Mouse (Mus musculus) midbrain, postnatal 0 days (tissue): ENCODE data around the gene Lsm2. TPM values are rescaled to one million over a fixed set of nuclear protein-coding genes. Genes with fewer than 3 reads are reported as not detected.
A peak's percentile ranks its signal among the peaks of the same experiment; 100 is the strongest.

Experiments
- ATAC-seq: fragments of 200-750 bp; cut with Nextera tagmentation; 2 replicates; pipeline ENCODE4 v1.8.0; 2017; ENCODE audit warnings: moderate number of reproducible peaks, mild to moderate bottlenecking, moderate TSS enrichment, moderate library complexity; ENCODE audit not compliant: low FRiP score
- DNase-seq: peaks from one replicate; pipeline ENCODE4 v3.0.0-alpha.2; 2015; ENCODE audit warnings: low spot score
- H3K27ac ChIP-seq: fragments of 300-500 bp; sonication (generic); 2 replicates; pipeline ENCODE4 v1.5.1; 2014; ENCODE audit warnings: low read depth, mild to moderate bottlenecking, low read length, mixed read lengths
- H3K27me3 ChIP-seq: fragments of 300-500 bp; sonication (generic); 2 replicates; pipeline ENCODE4 v1.6.1; 2014; ENCODE audit warnings: low read length, control low read depth, mixed read lengths; ENCODE audit not compliant: insufficient read depth
- H3K36me3 ChIP-seq: fragments of 300-500 bp; sonication (generic); 2 replicates; pipeline ENCODE4 v1.6.1; 2014; ENCODE audit warnings: low read length, control low read depth, mixed read lengths; ENCODE audit not compliant: insufficient read depth
- H3K4me1 ChIP-seq: fragments of 300-500 bp; sonication (generic); 2 replicates; pipeline ENCODE4 v1.6.1; 2014; ENCODE audit warnings: mild to moderate bottlenecking, control low read depth, antibody characterized with exemption, low read length, mixed read lengths; ENCODE audit not compliant: insufficient read depth
- H3K4me2 ChIP-seq: fragments of 300-500 bp; sonication (generic); 2 replicates; pipeline ENCODE4 v1.6.1; 2014; ENCODE audit warnings: low read depth, mild to moderate bottlenecking, low read length, mixed read lengths; ENCODE audit not compliant: poor library complexity, severe bottlenecking
- H3K4me3 ChIP-seq: fragments of 300-500 bp; sonication (generic); 2 replicates; pipeline ENCODE4 v1.5.1; 2014; ENCODE audit warnings: low read depth, mild to moderate bottlenecking, low read length, moderate library complexity
- H3K9ac ChIP-seq: fragments of 300-500 bp; sonication (generic); replicated peaks from 2 replicates; pipeline ENCODE4 v1.6.1; 2014; ENCODE audit warnings: mild to moderate bottlenecking, low read length, moderate library complexity, mixed read lengths; ENCODE audit not compliant: poor library complexity, severe bottlenecking
- H3K9me3 ChIP-seq: fragments of 300-500 bp; sonication (generic); 2 replicates; pipeline ENCODE4 v1.6.1; 2016; ENCODE audit warnings: low read length, control low read depth
- CTCF ChIP-seq: IDR thresholded peaks from 2 replicates; pipeline ENCODE4 v1.5.1; 2016; ENCODE audit warnings: antibody characterized with exemption, mild to moderate bottlenecking
- WGBS: fragments of 180-500 bp; shearing (Covaris S2); extraction: QIAGEN DNeasy Blood & Tissue Kit; methylation state at CpG from one replicate; pipeline ENCODE4 v1.1.7; 2014; 5-methylcytosine and 5-hydroxymethylcytosine counted together
- polyA plus RNA-seq: library from polyadenylated mRNA; unstranded; fragments of >200 nt; fragmentation: Nextera tagmentation; extraction: Ambion mirVana; gene quantifications from 2 replicates; pipeline ENCODE4 v1.2.1, GENCODE M21; 2015
- total RNA-seq: library from RNA; depleted of rRNA; stranded (reverse); fragments of >200 nt; gene quantifications from 2 replicates; pipeline ENCODE4 v1.2.3, GENCODE M21; 2014; rRNA removed

Lsm2 gene
- total RNA-seq (17.6 and 35.3 TPM in 2 replicates), polyA plus RNA-seq (93.0 and 94.9 TPM in 2 replicates)

GRCm38 (mm10) chr17:34981690-34982180 is at the start of gene Lsm2:
TSS of gene Lsm2 (plus strand) at chr17:34981862.
- Histone ChIP-seq H3K27ac (peak within 1 kb of the TSS; percentile 94), H3K4me2 (peak within 1 kb of the TSS; percentile 99), H3K4me3 (peak within 1 kb of the TSS; percentile 81), H3K9ac (peak within 1 kb of the TSS; percentile 84), H3K27me3 (no peaks in the 10 kb centered on the region), H3K4me1 (no peaks in the 10 kb centered on the region; the same call in 1 of the 2 replicates), H3K9me3 (no peaks in the 10 kb centered on the region), H3K36me3 (peaks cover 7% of the 10 kb centered on the region)
- WGBS, result under 1% methylated on average over 56 of the region's 58 CpGs
- ATAC-seq (peak; percentile 95), DNase-seq (peak; percentile 95)
- peak; percentile 14 for TF ChIP-seq CTCF

GRCm38 (mm10) chr17:34932287-34932686 is 49.4 kb upstream of the Lsm2 start:
- TF ChIP-seq CTCF, result no peak
- Histone ChIP-seq H3K27ac (no peak overlapping the region), H3K4me1 (0 out of 2 replicates have a peak, but pooled peaks cover 3% of the 10 kb centered on the region), H3K4me2 (peak overlapping the region; percentile 94), H3K36me3 (peaks cover 16% of the 10 kb centered on the region), H3K27me3 (no peaks in the 10 kb centered on the region), H3K9me3 (no peaks in the 10 kb centered on the region), H3K4me3 (peak overlapping the region; percentile 66), H3K9ac (peak overlapping the region; percentile 81)
- WGBS, result 89% methylated on average over 8 of the region's 8 CpGs
- DNase-seq (no peak), ATAC-seq (no peak)

DNA sequence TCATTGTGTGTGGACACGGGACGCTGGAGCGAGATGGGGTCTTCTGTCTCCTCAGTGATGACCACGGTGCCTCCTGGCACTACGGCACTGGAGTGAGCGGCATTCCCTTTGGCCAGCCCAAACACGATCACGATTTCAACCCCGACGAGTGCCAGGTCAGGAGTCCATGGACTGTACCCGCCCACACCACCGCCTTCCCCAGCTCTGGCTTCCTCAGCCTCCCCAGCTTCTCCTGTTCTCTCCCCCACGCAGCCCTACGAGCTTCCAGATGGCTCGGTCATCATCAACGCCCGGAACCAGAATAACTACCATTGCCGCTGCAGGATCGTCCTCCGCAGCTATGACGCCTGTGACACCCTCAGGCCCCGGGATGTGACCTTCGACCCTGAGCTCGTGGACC is 47.6 kb upstream of the Lsm2 start:
- Histone ChIP-seq H3K9ac (no peak overlapping the region), H3K4me1 (0 out of 2 replicates have a peak, but pooled peaks cover 3% of the 10 kb centered on the region), H3K4me2 (no peak overlapping the region), H3K27me3 (no peaks in the 10 kb centered on the region), H3K9me3 (no peaks in the 10 kb centered on the region), H3K36me3 (peaks cover 20% of the 10 kb centered on the region), H3K27ac (no peak overlapping the region), H3K4me3 (no peak overlapping the region)
- WGBS, result 68% methylated on average over 24 of the region's 24 CpGs
- no peak for TF ChIP-seq CTCF
- DNase-seq, result no peak
- ATAC-seq, result no peak

- Histone ChIP-seq H3K4me3 (no peak overlapping the region), H3K4me1 (0 out of 2 replicates have a peak, but pooled peaks cover 3% of the 10 kb centered on the region), H3K4me2 (no peak overlapping the region), H3K36me3 (peaks cover 20% of the 10 kb centered on the region), H3K27ac (no peak overlapping the region), H3K9me3 (no peaks in the 10 kb centered on the region), H3K9ac (no peak overlapping the region), H3K27me3 (no peaks in the 10 kb centered on the region)
- no peak for ATAC-seq
- 57% methylated on average over 8 of the region's 8 CpGs for WGBS
- DNase-seq, result no peak
- no peak for TF ChIP-seq CTCF
Observed at GRCm38 (mm10) chr17:34934830-34935229, 46.8 kb upstream of the Lsm2 start.

GRCm38 (mm10) chr17:34937960-34938505 is 43.6 kb upstream of the Lsm2 start:
- DNase-seq, result no peak
- Histone ChIP-seq H3K27ac (no peak overlapping the region), H3K4me1 (no peaks in the 10 kb centered on the region), H3K9me3 (no peaks in the 10 kb centered on the region), H3K4me2 (no peak overlapping the region), H3K36me3 (peaks cover 20% of the 10 kb centered on the region), H3K9ac (no peak overlapping the region), H3K27me3 (no peaks in the 10 kb centered on the region), H3K4me3 (no peak overlapping the region)
- TF ChIP-seq CTCF, result no peak
- WGBS, result 87% methylated on average over 6 of the region's 6 CpGs
- no peak for ATAC-seq

DNA sequence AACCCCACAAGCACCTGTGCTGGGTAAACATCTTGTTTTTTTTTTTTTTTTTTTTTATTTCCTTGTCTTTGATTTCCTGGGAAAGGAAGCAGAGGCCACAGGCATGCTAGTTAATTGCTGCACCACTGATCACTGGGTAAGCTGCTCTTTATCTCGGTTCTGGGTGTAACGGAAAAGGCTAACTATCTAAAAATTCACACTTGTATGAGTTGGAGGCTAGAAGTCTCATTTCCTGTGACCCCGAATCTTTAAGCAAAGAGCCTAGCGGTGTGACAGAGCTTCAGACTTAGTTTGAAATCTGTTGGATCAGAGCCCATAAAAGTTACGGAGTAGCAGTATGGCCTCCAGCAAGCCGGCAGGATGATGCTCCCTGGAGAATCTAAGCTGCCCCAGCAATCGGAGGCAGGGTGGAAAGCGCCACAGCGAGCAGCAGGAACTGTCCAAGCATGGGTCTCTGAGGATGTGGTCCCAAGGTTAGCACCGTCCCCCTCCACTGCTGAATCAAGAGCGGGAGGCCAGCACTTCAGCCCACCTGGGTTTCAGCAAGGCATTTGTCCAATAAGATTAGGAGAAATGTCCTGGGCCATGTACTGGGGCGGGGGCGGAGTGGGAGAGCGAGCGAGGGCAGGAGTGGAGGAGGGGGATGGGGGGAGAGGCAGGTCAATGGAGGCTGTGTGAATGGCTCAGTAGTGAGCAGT is 40.2 kb upstream of the Lsm2 start:
- DNase-seq (no peak), ATAC-seq (no peak)
- no peak overlapping the region for H3K9ac ChIP-seq
- 8% methylated on average over 15 of the region's 15 CpGs for WGBS
- H3K36me3 ChIP-seq, result 0 out of 2 replicates have a peak, but pooled peaks cover 4% of the 10 kb centered on the region
- H3K9me3 ChIP-seq, result no peaks in the 10 kb centered on the region
- H3K4me3 ChIP-seq, result no peak overlapping the region; the same call in 1 of the 2 replicates
- no peaks in the 10 kb centered on the region for H3K4me1 ChIP-seq
- H3K4me2 ChIP-seq, result peak overlapping the region; percentile 32
- H3K27ac ChIP-seq, result no peak overlapping the region
- no peak for TF ChIP-seq CTCF
- no peaks in the 10 kb centered on the region for H3K27me3 ChIP-seq
